Mouse (Mus musculus): ENCODE measurements at regions not wholly inside any gene's neighbourhood (a gene's known extent, or its start where the extent isn't known, plus 50 kb on each side); places are given as distances from the start of the nearest gene placed in this dataset.

GRCm38 (mm10) chr15:7011696-7012070, 78.7 kb upstream of the Lifr start:
- no peak for TF ChIP-seq EP300 (optimal IDR thresholded peaks at IDR 0.05)
- no peak for TF ChIP-seq CTCF (IDR thresholded peaks at IDR 0.05; ENCODE audit: low read depth)
